Mouse (Mus musculus) C2C12 (cell line): ENCODE measurements around the gene Rrh. TPM values are rescaled to one million over a fixed set of nuclear protein-coding genes. Genes with fewer than 3 reads are reported as not detected.

Experiments used
- H3K27me3 ChIP-seq: one replicate; pipeline ENCODE4 v1.6.1; 2011; ENCODE audit not compliant: control insufficient read depth, insufficient read depth, insufficient read length
- H3K36me3 ChIP-seq: one replicate; pipeline ENCODE4 v1.6.1; 2011; ENCODE audit not compliant: control insufficient read depth, insufficient read depth
- H3K4me3 ChIP-seq: one replicate; pipeline ENCODE4 v1.5.1; 2011; ENCODE audit warnings: mild to moderate bottlenecking, control low read depth; ENCODE audit not compliant: poor library complexity, insufficient read depth, severe bottlenecking
- H3K79me2 ChIP-seq: one replicate; pipeline ENCODE4 v1.6.1; 2011; ENCODE audit not compliant: control insufficient read depth, insufficient read depth
- H3K79me3 ChIP-seq: one replicate; pipeline ENCODE4 v1.6.1; 2011; ENCODE audit warnings: low read depth, control low read depth
- H3ac ChIP-seq: one replicate; pipeline ENCODE3; 2011; ENCODE audit warnings: low read depth; ENCODE audit not compliant: control insufficient read depth, insufficient read length
- CEBPB ChIP-seq: IDR thresholded peaks from one replicate; pipeline ENCODE4 v1.6.1; 2011; ENCODE audit warnings: low read depth, mild to moderate bottlenecking, control low read depth, moderate library complexity
- CTCF ChIP-seq: IDR thresholded peaks from one replicate; pipeline ENCODE4 v1.5.1; 2011; ENCODE audit not compliant: control insufficient read depth, insufficient read depth, insufficient read length
- FOSL1 ChIP-seq: IDR thresholded peaks from one replicate; pipeline ENCODE4 v1.8.0; 2011; ENCODE audit warnings: mild to moderate bottlenecking, low read length; ENCODE audit not compliant: poor library complexity, insufficient read depth, severe bottlenecking
- MAX ChIP-seq: IDR thresholded peaks from one replicate; pipeline ENCODE4 v1.6.1; 2011; ENCODE audit warnings: mild to moderate bottlenecking, control low read depth
- MYOD1 ChIP-seq: IDR thresholded peaks from one replicate; pipeline ENCODE4 v1.6.1; 2011; ENCODE audit warnings: low read depth; ENCODE audit not compliant: control insufficient read depth, insufficient read length
- MYOG ChIP-seq: IDR thresholded peaks from one replicate; pipeline ENCODE4 v1.6.1; 2011; ENCODE audit not compliant: control insufficient read depth, insufficient read length; ENCODE audit errors: extremely low read depth
- USF1 ChIP-seq: IDR thresholded peaks from one replicate; pipeline ENCODE4 v1.6.1; 2011; ENCODE audit warnings: low read depth, mild to moderate bottlenecking, control low read depth, moderate library complexity
- polyA plus RNA-seq: library from polyadenylated mRNA; unstranded; fragments of >200 nt; fragmentation: generic; extraction: Trizol; gene quantifications from one replicate; pipeline ENCODE4 v1.2.1, GENCODE M21; 2012; ENCODE audit warnings: missing spikeins

Rrh gene
- polyA plus RNA-seq, 1 experiment = 0.04 TPM

- no peak for TF ChIP-seq CTCF
- no peak for TF ChIP-seq CEBPB
- no peak for TF ChIP-seq MAX
- TF ChIP-seq MYOD1 = no peak
- TF ChIP-seq MYOG = no peak
- TF ChIP-seq USF1 = no peak
- TF ChIP-seq FOSL1 = no peak
- Histone ChIP-seq H3K79me3 (peaks cover 45% of the 10 kb centered on the region), H3K36me3 (peaks cover 40% of the 10 kb centered on the region), H3K79me2 (peaks cover 53% of the 10 kb centered on the region), H3ac (no peak overlapping the region), H3K27me3 (no peaks in the 10 kb centered on the region), H3K4me3 (no peak overlapping the region)
These were observed 5.3 kb upstream of the Rrh start for GRCm38 (mm10) chr3:129827691-129828090.

- peaks cover 53% of the 10 kb centered on the region for H3K79me2 ChIP-seq
- peaks cover 45% of the 10 kb centered on the region for H3K36me3 ChIP-seq
- no peak overlapping the region for H3K4me3 ChIP-seq
- no peak overlapping the region for H3ac ChIP-seq
- H3K79me3 ChIP-seq = peaks cover 45% of the 10 kb centered on the region
- no peak for TF ChIP-seq FOSL1
- TF ChIP-seq USF1 = no peak
- TF ChIP-seq CEBPB = no peak
- TF ChIP-seq MAX = no peak
- no peak for TF ChIP-seq MYOG
- TF ChIP-seq CTCF = no peak
- no peak for TF ChIP-seq MYOD1
- H3K27me3 ChIP-seq = no peaks in the 10 kb centered on the region
These were observed 4.3 kb upstream of the Rrh start for GRCm38 (mm10) chr3:129826691-129827090.

GRCm38 (mm10) chr3:129824891-129825290 lies 2.5 kb upstream of the Rrh start:
- TF ChIP-seq MAX = no peak
- no peak for TF ChIP-seq MYOD1
- TF ChIP-seq USF1 = no peak
- TF ChIP-seq FOSL1 = no peak
- no peak for TF ChIP-seq CEBPB
- no peak for TF ChIP-seq CTCF
- no peak for TF ChIP-seq MYOG
- Histone ChIP-seq H3K36me3 (peaks cover 45% of the 10 kb centered on the region), H3K27me3 (no peaks in the 10 kb centered on the region)

GRCm38 (mm10) chr3:129824146-129824545 lies 1.8 kb upstream of the Rrh start:
- TF ChIP-seq USF1 (no peak), MAX (no peak), MYOG (no peak), MYOD1 (no peak), CEBPB (no peak), FOSL1 (no peak), CTCF (no peak)
- Histone ChIP-seq H3K27me3 (no peaks in the 10 kb centered on the region), H3K79me3 (peaks cover 32% of the 10 kb centered on the region), H3K36me3 (peaks cover 43% of the 10 kb centered on the region), H3ac (no peak overlapping the region), H3K79me2 (peaks cover 33% of the 10 kb centered on the region), H3K4me3 (no peak overlapping the region)

More at GRCm38 (mm10) chr3:129824891-129825290, 2.5 kb upstream of the Rrh start:
- H3K4me3 ChIP-seq = no peak overlapping the region
- H3K79me2 ChIP-seq = peaks cover 41% of the 10 kb centered on the region
- peaks cover 39% of the 10 kb centered on the region for H3K79me3 ChIP-seq
- no peak overlapping the region for H3ac ChIP-seq

- Histone ChIP-seq H3K79me2 (peaks cover 25% of the 10 kb centered on the region), H3K4me3 (no peak overlapping the region), H3K36me3 (peaks cover 35% of the 10 kb centered on the region), H3K27me3 (no peaks in the 10 kb centered on the region), H3ac (no peak overlapping the region), H3K79me3 (peaks cover 23% of the 10 kb centered on the region)
- no peak for TF ChIP-seq USF1
- no peak for TF ChIP-seq MAX
- no peak for TF ChIP-seq MYOD1
- no peak for TF ChIP-seq CEBPB
- no peak for TF ChIP-seq MYOG
- no peak for TF ChIP-seq CTCF
- TF ChIP-seq FOSL1 = no peak
These were observed 906 bp upstream of the Rrh start for GRCm38 (mm10) chr3:129823293-129823692.

- TF ChIP-seq CTCF = no peak
- no peak for TF ChIP-seq MAX
- no peak for TF ChIP-seq MYOG
- TF ChIP-seq FOSL1 = no peak
- TF ChIP-seq USF1 = no peak
- TF ChIP-seq MYOD1 = no peak
- no peak for TF ChIP-seq CEBPB
These were observed 651 bp downstream of the Rrh start for GRCm38 (mm10) chr3:129821736-129822135.

More at GRCm38 (mm10) chr3:129821736-129822135, 651 bp downstream of the Rrh start:
- H3K79me3 ChIP-seq = peaks cover 9% of the 10 kb centered on the region
- H3ac ChIP-seq = no peak overlapping the region
- peaks cover 32% of the 10 kb centered on the region for H3K36me3 ChIP-seq
- no peaks in the 10 kb centered on the region for H3K27me3 ChIP-seq
- H3K79me2 ChIP-seq = peaks cover 9% of the 10 kb centered on the region
- H3K4me3 ChIP-seq = no peak overlapping the region
